Mouse (Mus musculus): ENCODE measurements around the gene Klhl22.

DNA sequence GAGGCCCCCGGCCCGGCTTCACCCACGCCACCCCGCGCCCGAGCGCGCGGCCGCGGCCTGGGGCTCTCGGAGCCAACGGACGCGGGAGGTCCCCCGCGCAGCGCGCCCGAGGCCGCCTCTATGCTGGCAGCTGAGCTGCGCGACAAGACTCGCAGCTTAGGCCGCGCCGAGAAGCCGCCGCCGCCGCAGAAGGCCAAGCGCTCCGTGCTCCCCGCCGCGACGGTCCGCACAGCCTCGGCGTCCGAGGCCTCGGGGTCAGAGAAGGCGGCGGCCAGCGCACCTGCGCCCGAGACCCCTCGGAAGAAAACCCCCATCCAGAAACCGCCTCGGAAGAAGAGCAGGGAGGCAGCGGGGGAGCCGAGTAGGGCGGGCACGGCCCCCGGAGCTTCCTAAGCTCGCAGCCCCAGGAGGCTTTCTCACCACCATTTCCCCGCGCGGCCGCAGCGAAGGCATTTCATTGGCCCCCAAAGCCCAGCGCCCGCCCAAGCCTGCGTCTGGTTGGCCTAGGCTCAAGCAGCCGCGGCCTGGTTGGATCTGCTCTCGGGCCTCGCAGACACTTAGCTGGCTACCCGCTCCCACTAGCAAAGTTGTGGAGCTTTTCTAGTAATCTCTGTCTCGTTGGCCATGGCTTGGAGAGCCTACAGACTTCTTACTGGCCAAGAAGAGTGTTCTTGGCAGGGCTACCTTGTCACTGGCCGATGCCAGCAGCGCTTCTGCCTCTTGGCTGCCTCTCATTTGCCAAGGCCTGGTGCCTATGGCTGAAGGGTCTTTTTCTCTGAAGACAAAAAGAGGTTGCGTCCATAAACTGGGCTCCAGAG, 48.0 kb downstream of the Klhl22 start:
- no peak for TF ChIP-seq POLR2A (IDR thresholded peaks at IDR 0.05; ENCODE audit: low read depth, low read length)
- TF ChIP-seq CTCF (IDR thresholded peaks at IDR 0.05; ENCODE audit: extremely low read depth, insufficient read depth, insufficient read length, insufficient replicate concordance): no peak

Measured in spleen, adult 2 months (tissue).